ENCODE assay signal across 25 mouse cellular contexts in the genomic region with DNA sequence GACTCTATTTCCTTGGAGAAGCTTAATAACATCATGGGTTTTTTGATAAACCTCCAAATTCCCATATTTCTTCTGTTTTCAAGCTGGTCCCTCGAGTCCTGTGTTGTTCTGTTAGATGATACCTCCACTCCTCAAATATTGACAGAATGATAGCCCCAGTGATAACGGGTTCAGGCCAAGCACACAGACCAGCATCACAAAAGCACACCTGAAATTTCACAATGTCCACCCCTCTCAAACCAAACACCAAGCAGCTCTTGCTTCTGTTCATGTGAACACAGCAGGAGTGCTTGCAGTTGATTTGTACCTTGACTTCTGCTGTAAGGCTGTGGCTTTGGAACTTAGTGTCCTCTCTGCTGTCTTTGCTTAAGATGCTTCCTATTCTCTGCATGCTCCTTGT.
"Had no signal": no experiment of that assay in that cellular context is flagged by ENCODE, and none has a peak within 500 bp of the region (broad histone marks: within the 10 kb centered on the region; RNA-seq: fewer than 3 reads in every experiment).

No protein-coding gene starts in this region.

- H3K27me3 ChIP-seq: heart, embryonic 13.5 days; heart, embryonic 15.5 days; hindbrain, embryonic 12.5 days; intestine, embryonic 15.5 days; limb, embryonic 12.5 days had no signal

- DNase-seq: forebrain, postnatal 0 days; gastrocnemius, postnatal 14 days; gastrocnemius, postnatal 36 days; heart, adult 11 months; heart, adult 2 months; heart, postnatal 14 days; heart, postnatal 36 days; kidney, adult 18-20 months; kidney, adult 8-10 months; kidney, postnatal 10 days; kidney, postnatal 25 days; kidney, postnatal 4 days had no signal

- H3K36me3 ChIP-seq: heart, embryonic 13.5 days; heart, embryonic 15.5 days; hindbrain, embryonic 12.5 days; intestine, embryonic 15.5 days; limb, embryonic 10.5 days; limb, embryonic 12.5 days had no signal

- H3K9me3 ChIP-seq: heart, embryonic 13.5 days; heart, embryonic 15.5 days; hindbrain, embryonic 12.5 days; intestine, embryonic 15.5 days; limb, embryonic 10.5 days; limb, embryonic 12.5 days had no signal

- H3K4me1 ChIP-seq: heart, embryonic 13.5 days; heart, embryonic 15.5 days; hindbrain, embryonic 12.5 days; intestine, embryonic 15.5 days; limb, embryonic 10.5 days; limb, embryonic 12.5 days had no signal

- ATAC-seq: forebrain, postnatal 0 days; hindbrain, embryonic 16.5 days; inflammation-experienced regulatory T-cells, adult 6 months; intestine, embryonic 15.5 days; intestine, postnatal 0 days had no signal

- H3K4me2 ChIP-seq: heart, embryonic 11.5 days; heart, embryonic 13.5 days; heart, embryonic 15.5 days; hindbrain, embryonic 12.5 days; hindbrain, embryonic 14.5 days; intestine, embryonic 15.5 days; limb, embryonic 12.5 days had no signal

- H3K27ac ChIP-seq: heart, adult 2 months; heart, embryonic 13.5 days; heart, embryonic 15.5 days; hindbrain, embryonic 12.5 days; hindbrain, embryonic 14.5 days; intestine, embryonic 15.5 days; layer of hippocampus, adult 2 months; left cerebral cortex, adult 2 months; limb, embryonic 10.5 days; limb, embryonic 12.5 days had no signal

- H3K4me3 ChIP-seq: heart, adult 2 months; heart, embryonic 13.5 days; heart, embryonic 15.5 days; hindbrain, embryonic 12.5 days; intestine, embryonic 15.5 days; layer of hippocampus, adult 2 months; left cerebral cortex, adult 2 months; limb, embryonic 10.5 days; limb, embryonic 12.5 days had no signal

- H3K9ac ChIP-seq: forebrain, postnatal 0 days; heart, embryonic 13.5 days; heart, embryonic 15.5 days; hindbrain, embryonic 12.5 days; hindbrain, embryonic 14.5 days; intestine, embryonic 15.5 days; limb, embryonic 12.5 days had no signal
